Mouse (Mus musculus) forebrain, embryonic 12.5 days (tissue): ENCODE measurements around the gene Hspg2. TPM values are rescaled to one million over a fixed set of nuclear protein-coding genes. Genes with fewer than 3 reads are reported as not detected.

Experiments
- ATAC-seq: fragments of 200-750 bp; cut with Nextera tagmentation; 2 replicates; pipeline ENCODE4 v1.8.0; 2017; ENCODE audit warnings: moderate TSS enrichment; ENCODE audit not compliant: low FRiP score
- H3K27ac ChIP-seq: fragments of 300-500 bp; sonication (generic); 2 replicates; pipeline ENCODE4 v1.5.1; 2016; ENCODE audit warnings: mild to moderate bottlenecking
- H3K27me3 ChIP-seq: fragments of 300-500 bp; sonication (generic); 2 replicates; pipeline ENCODE4 v1.6.1; 2016; ENCODE audit warnings: mild to moderate bottlenecking
- H3K36me3 ChIP-seq: fragments of 300-500 bp; sonication (generic); replicated peaks from 2 replicates; pipeline ENCODE4 v1.6.1; 2016; ENCODE audit warnings: mild to moderate bottlenecking
- H3K4me1 ChIP-seq: fragments of 300-500 bp; sonication (generic); 2 replicates; pipeline ENCODE4 v1.6.1; 2016
- H3K4me2 ChIP-seq: fragments of 300-500 bp; sonication (generic); 2 replicates; pipeline ENCODE4 v1.6.1; 2016; ENCODE audit warnings: mild to moderate bottlenecking, moderate library complexity
- H3K4me3 ChIP-seq: fragments of 300-500 bp; sonication (generic); replicated peaks from 2 replicates; pipeline ENCODE4 v1.5.1; 2016; ENCODE audit warnings: mild to moderate bottlenecking
- H3K9ac ChIP-seq: fragments of 300-500 bp; sonication (generic); 2 replicates; pipeline ENCODE4 v1.6.1; 2016; ENCODE audit warnings: mild to moderate bottlenecking
- H3K9me3 ChIP-seq: fragments of 300-500 bp; sonication (generic); 2 replicates; pipeline ENCODE4 v1.6.1; 2016
- WGBS: fragments of 180-500 bp; shearing (Covaris S2); methylation state at CpG from one replicate; pipeline ENCODE4 v1.1.7; 2016; 5-methylcytosine and 5-hydroxymethylcytosine counted together
- polyA plus RNA-seq: library from polyadenylated mRNA; unstranded; fragments of >200 nt; fragmentation: Nextera tagmentation; extraction: Ambion mirVana; gene quantifications from 2 replicates; pipeline ENCODE4 v1.2.1, GENCODE M21; 2016

Gene Hspg2
- polyA plus RNA-seq, 1 experiment from 2014 or later = 8.9 TPM

GRCm38 (mm10) chr4:137475271-137476050, 6.9 kb downstream of the Hspg2 start:
- peaks cover 49% of the 10 kb centered on the region for H3K4me1 ChIP-seq
- ATAC-seq = no peak
- H3K36me3 ChIP-seq = no peaks in the 10 kb centered on the region
- H3K4me3 ChIP-seq = no peak overlapping the region
- H3K27ac ChIP-seq = no peak overlapping the region
- no peaks in the 10 kb centered on the region for H3K9me3 ChIP-seq
- WGBS = 89% methylated on average over 13 of the region's 13 CpGs
- no peak overlapping the region for H3K4me2 ChIP-seq
- no peak overlapping the region for H3K9ac ChIP-seq
- H3K27me3 ChIP-seq = no peaks in the 10 kb centered on the region; the same call in 1 of the 2 replicates

GRCm38 (mm10) chr4:137476065-137476760, 7.6 kb downstream of the Hspg2 start:
- no peak overlapping the region for H3K9ac ChIP-seq
- no peaks in the 10 kb centered on the region for H3K36me3 ChIP-seq
- no peak for ATAC-seq
- 41% methylated on average over 10 of the region's 10 CpGs for WGBS
- H3K9me3 ChIP-seq = no peaks in the 10 kb centered on the region
- peaks cover 49% of the 10 kb centered on the region for H3K4me1 ChIP-seq
- no peaks in the 10 kb centered on the region; the same call in 1 of the 2 replicates for H3K27me3 ChIP-seq
- H3K4me3 ChIP-seq = no peak overlapping the region
- no peak overlapping the region for H3K4me2 ChIP-seq
- peak overlapping the region; percentile 25; the same call in 1 of the 2 replicates for H3K27ac ChIP-seq

DNA sequence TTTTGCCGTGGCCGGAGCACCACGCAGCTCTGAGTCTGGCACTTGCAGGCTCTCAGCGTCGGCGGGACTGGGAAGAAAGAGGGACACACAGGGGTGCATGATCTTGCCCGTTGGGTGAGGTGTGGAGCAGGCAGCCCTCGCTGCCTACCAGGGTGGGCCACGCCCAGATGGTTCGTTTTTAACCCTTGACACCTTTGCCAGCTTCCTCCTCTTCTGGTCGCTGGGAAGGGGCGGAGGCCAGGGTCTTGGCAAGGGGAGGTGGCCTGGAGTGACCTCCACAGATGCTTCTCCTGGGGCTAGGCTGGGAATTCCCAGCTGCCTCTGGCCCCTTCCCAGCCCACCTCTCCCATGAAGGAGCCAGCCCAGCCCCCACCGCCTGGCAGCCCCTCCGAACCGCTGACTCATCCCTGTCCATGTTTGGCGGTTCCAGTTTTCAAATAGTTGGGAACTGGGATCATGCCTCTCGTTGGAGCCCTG, 8.2 kb downstream of the Hspg2 start:
- Histone ChIP-seq H3K27me3 (no peaks in the 10 kb centered on the region; the same call in 1 of the 2 replicates), H3K4me1 (peaks cover 50% of the 10 kb centered on the region), H3K4me3 (no peak overlapping the region), H3K36me3 (no peaks in the 10 kb centered on the region), H3K9me3 (no peaks in the 10 kb centered on the region), H3K9ac (no peak overlapping the region), H3K27ac (peak overlapping the region; percentile 25; the same call in 1 of the 2 replicates), H3K4me2 (no peak overlapping the region)
- WGBS = 24% methylated on average over 17 of the region's 17 CpGs
- no peak for ATAC-seq

DNA sequence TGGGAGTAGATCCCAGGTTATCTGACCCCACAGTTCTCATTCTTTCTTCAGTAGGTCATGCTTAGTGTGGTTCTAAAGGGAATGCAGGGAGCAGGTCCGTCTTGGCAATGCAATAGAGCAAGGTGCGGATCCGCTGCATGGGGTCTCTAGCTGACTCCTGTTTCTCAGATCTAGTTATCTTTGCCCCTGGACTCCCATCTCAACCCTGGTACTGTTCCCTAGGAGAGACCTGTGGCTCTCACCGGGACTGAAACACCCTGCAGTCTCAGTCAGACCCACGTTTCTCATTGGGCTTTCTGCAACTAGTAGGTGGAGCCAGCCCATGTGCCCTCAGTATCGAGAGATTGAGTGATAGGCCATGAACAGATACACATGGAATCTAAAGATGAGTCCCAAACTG, 9.0 kb downstream of the Hspg2 start:
- no peak overlapping the region for H3K9ac ChIP-seq
- 0 out of 2 replicates have a peak overlapping the region, but pooled peaks have one; percentile 10 for H3K27ac ChIP-seq
- 59% methylated on average over 6 of the region's 6 CpGs for WGBS
- H3K9me3 ChIP-seq = no peaks in the 10 kb centered on the region
- H3K36me3 ChIP-seq = no peaks in the 10 kb centered on the region
- ATAC-seq = no peak
- H3K27me3 ChIP-seq = no peaks in the 10 kb centered on the region; the same call in 1 of the 2 replicates
- no peak overlapping the region for H3K4me2 ChIP-seq
- peaks cover 59% of the 10 kb centered on the region for H3K4me1 ChIP-seq
- H3K4me3 ChIP-seq = no peak overlapping the region

DNA sequence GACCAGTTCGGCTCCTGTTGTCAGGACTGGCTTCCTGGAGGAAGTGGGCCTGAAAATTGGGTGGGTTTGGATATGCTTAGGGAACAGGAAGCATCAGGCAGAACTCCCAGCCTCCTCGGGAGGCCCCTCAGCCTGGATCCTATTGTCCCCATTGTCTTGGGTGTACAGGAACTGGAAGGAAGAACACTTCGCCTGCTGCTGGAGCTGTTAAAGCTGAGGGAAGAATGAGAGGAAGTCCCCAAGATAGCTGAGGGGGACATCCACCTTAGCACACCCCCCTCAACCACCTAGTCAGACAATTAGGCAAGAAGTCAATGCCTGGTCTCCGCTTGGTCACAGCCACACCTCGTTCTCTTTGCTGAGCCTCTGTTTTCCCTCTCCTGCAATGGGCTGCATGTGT, 9.7 kb downstream of the Hspg2 start:
- Histone ChIP-seq H3K9me3 (no peaks in the 10 kb centered on the region), H3K4me2 (no peak overlapping the region), H3K36me3 (no peaks in the 10 kb centered on the region), H3K4me1 (peaks cover 59% of the 10 kb centered on the region), H3K27ac (no peak overlapping the region; the same call in 1 of the 2 replicates), H3K27me3 (no peaks in the 10 kb centered on the region; the same call in 1 of the 2 replicates), H3K9ac (no peak overlapping the region), H3K4me3 (no peak overlapping the region)
- ATAC-seq = no peak
- 56% methylated on average over 5 of the region's 5 CpGs for WGBS

GRCm38 (mm10) chr4:137479757-137480156, 11.2 kb downstream of the Hspg2 start:
- H3K27me3 ChIP-seq = no peaks in the 10 kb centered on the region; the same call in 1 of the 2 replicates
- no peak for ATAC-seq
- H3K27ac ChIP-seq = no peak overlapping the region
- H3K4me2 ChIP-seq = peak overlapping the region; percentile 13
- peaks cover 67% of the 10 kb centered on the region for H3K4me1 ChIP-seq
- no peak overlapping the region for H3K4me3 ChIP-seq
- WGBS = 5% methylated on average over 6 of the region's 6 CpGs
- no peaks in the 10 kb centered on the region for H3K36me3 ChIP-seq
- H3K9ac ChIP-seq = no peak overlapping the region
- H3K9me3 ChIP-seq = no peaks in the 10 kb centered on the region

DNA sequence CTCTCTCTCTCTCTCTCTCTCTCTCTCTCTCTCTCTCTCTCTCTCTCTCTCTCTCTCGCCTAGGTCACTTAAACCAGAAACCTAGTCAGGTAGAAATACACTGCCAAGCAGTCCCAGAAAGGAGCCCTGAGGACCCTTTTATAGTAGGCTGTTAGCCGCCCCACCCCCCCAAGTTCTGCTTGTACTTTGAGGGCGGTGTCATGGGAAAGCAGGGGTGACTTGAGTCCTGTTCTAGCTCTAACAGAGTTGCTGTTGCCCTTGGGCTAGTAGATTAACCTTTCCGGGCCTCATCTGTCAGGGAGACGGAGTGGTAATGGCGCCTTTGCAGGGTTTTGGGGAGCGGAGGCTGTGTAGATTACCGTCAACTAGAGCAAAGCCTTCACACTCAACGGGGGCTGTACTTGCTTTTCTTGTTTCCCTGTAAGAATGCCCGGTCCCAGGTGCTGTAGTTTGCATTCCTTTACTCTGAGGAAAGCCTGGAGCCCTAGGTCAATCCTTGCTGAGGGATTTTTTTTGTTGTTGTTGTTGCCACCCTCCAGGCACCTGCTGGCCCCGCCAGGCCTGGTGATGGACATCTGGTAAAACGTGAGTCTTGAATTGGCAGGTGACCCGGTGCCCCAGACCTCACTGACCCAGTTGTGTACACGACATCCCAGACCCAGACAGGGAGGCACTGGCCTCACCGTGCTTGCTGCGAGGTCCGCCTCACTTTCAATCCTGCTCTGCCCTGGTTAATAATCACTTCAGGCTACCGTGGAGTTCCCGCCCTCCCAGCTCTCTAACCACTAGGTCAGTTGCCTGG, 11.8 kb downstream of the Hspg2 start:
- H3K36me3 ChIP-seq = no peaks in the 10 kb centered on the region
- H3K9ac ChIP-seq = no peak overlapping the region
- H3K27ac ChIP-seq = 0 out of 2 replicates have a peak overlapping the region, but pooled peaks have one; percentile 19
- no peaks in the 10 kb centered on the region; the same call in 1 of the 2 replicates for H3K27me3 ChIP-seq
- WGBS = 16% methylated on average over 19 of the region's 19 CpGs
- H3K4me1 ChIP-seq = peaks cover 71% of the 10 kb centered on the region
- H3K9me3 ChIP-seq = no peaks in the 10 kb centered on the region
- no peak for ATAC-seq
- no peak overlapping the region for H3K4me3 ChIP-seq
- H3K4me2 ChIP-seq = peak overlapping the region; percentile 13

DNA sequence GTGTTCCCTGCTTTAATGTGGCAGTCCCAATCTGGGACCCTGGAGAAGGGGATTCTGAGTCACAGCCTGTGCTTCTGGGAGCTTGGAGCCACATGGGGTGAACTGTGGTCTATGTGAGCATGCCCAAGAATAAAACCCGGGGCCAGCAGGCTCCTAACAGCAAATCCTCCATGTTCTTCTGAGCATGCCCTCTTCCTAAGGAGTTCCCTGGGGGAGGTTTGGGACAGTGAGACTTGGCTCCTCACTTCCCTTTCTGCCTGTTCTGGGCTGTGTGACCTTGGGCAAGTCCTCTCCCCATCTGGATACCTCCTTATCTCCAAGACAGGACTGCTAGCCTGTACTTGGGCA, 12.4 kb downstream of the Hspg2 start:
- Histone ChIP-seq H3K27ac (no peak overlapping the region), H3K9me3 (no peaks in the 10 kb centered on the region), H3K36me3 (no peaks in the 10 kb centered on the region), H3K9ac (no peak overlapping the region), H3K27me3 (no peaks in the 10 kb centered on the region; the same call in 1 of the 2 replicates), H3K4me1 (peaks cover 77% of the 10 kb centered on the region), H3K4me2 (no peak overlapping the region), H3K4me3 (no peak overlapping the region)
- WGBS = 38% methylated on average over 1 of the region's 1 CpGs
- no peak for ATAC-seq

- H3K9ac ChIP-seq = no peak overlapping the region
- no peaks in the 10 kb centered on the region for H3K27me3 ChIP-seq
- ATAC-seq = no peak
- no peak overlapping the region for H3K4me2 ChIP-seq
- 66% methylated on average over 13 of the region's 13 CpGs for WGBS
- H3K36me3 ChIP-seq = no peaks in the 10 kb centered on the region
- H3K9me3 ChIP-seq = no peaks in the 10 kb centered on the region
- H3K27ac ChIP-seq = 0 out of 2 replicates have a peak overlapping the region, but pooled peaks have one; percentile 31
- H3K4me3 ChIP-seq = no peak overlapping the region
- H3K4me1 ChIP-seq = peaks cover 78% of the 10 kb centered on the region
Observed at GRCm38 (mm10) chr4:137481381-137482030, 12.9 kb downstream of the Hspg2 start.

- no peak for ATAC-seq
- WGBS = 77% methylated on average over 16 of the region's 16 CpGs
- Histone ChIP-seq H3K27me3 (no peaks in the 10 kb centered on the region), H3K4me2 (no peak overlapping the region), H3K27ac (no peak overlapping the region), H3K9me3 (no peaks in the 10 kb centered on the region), H3K4me1 (peaks cover 83% of the 10 kb centered on the region), H3K9ac (no peak overlapping the region), H3K4me3 (no peak overlapping the region), H3K36me3 (no peaks in the 10 kb centered on the region)
Observed at GRCm38 (mm10) chr4:137483871-137484270, 15.3 kb downstream of the Hspg2 start.

DNA sequence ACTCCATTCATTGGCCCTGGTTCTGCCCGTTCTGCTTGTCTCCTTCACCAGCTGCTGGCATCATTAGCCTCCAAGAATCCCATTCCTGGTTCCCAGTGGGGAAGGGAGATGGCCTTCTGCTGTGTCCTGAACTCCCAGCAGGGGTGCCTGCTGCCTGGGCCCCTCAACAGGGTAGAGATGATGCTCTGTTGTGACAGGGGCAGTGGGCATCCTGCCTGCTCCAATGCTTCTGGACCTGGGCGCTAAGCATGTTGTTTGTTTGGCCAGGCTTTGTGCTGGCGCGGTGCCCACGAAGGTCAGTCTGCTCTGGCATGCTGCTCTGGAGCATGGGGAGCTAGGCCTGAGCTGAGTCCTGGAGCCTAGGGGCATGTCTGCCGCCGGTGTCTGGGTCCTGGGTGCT, 16.0 kb downstream of the Hspg2 start:
- Histone ChIP-seq H3K4me2 (no peak overlapping the region), H3K4me1 (peaks cover 83% of the 10 kb centered on the region), H3K27me3 (no peaks in the 10 kb centered on the region), H3K4me3 (no peak overlapping the region), H3K36me3 (no peaks in the 10 kb centered on the region), H3K9ac (no peak overlapping the region), H3K27ac (0 out of 2 replicates have a peak overlapping the region, but pooled peaks have one; percentile 0), H3K9me3 (no peaks in the 10 kb centered on the region)
- no peak for ATAC-seq
- WGBS = 85% methylated on average over 7 of the region's 7 CpGs
